In genomic region chr1:110067405-110067804, GRCm38 (mm10) we compare ENCODE assay signal across 17 mouse cellular contexts.
DNase-seq lines count a peak whose midpoint lies in the region; ATAC-seq and TF ChIP-seq lines count a peak whose summit lies in the region.
"Had no signal": no experiment of that assay in that cellular context is flagged by ENCODE, and none has a peak within 500 bp of the region (broad histone marks: within the 10 kb centered on the region; RNA-seq: fewer than 3 reads in every experiment).

No protein-coding gene starts in this region.

- ATAC-seq in forebrain, embryonic 14.5 days: peak; percentile 78
- no peak for ATAC-seq in hindbrain, embryonic 16.5 days
- ATAC-seq: intestine, embryonic 15.5 days had no signal

- DNase-seq in forebrain, embryonic 14.5 days (ENCODE audit: low spot score): peak; percentile 39
- no peak for DNase-seq in forebrain, embryonic 10.5 days (ENCODE audit: extremely low spot score, low spot score)
- DNase-seq in brain, adult 2 months (ENCODE audit: low read depth, low spot score): peak; percentile 78
- DNase-seq in layer of hippocampus, adult 2 months (ENCODE audit: low spot score in 2 of 2): peak; percentile 23
- peak; percentile 3 for DNase-seq in left cerebral cortex, postnatal 14 days (ENCODE audit: low spot score in 2 of 2)
- no peak for DNase-seq in cerebellum, postnatal 36 days
- no peak for DNase-seq in natural killer cell, adult 2 months (ENCODE audit: low spot score in 2 of 2)
- DNase-seq: cerebellum, adult 11 months; gastrocnemius, postnatal 10 days; heart, postnatal 10 days; lung, postnatal 10 days had no signal

- H3K27ac ChIP-seq in forebrain, embryonic 14.5 days (ENCODE audit: low read depth, low read length): no peak overlapping the region
- no peak overlapping the region for H3K27ac ChIP-seq in forebrain, embryonic 10.5 days
- no peak overlapping the region for H3K27ac ChIP-seq in layer of hippocampus, adult 2 months
- H3K27ac ChIP-seq in hindbrain, embryonic 16.5 days (ENCODE audit: low read depth, low read length): no peak overlapping the region
- H3K27ac ChIP-seq: embryonic facial prominence, embryonic 12.5 days; hindbrain, embryonic 13.5 days; intestine, embryonic 15.5 days; neural tube, embryonic 13.5 days had no signal

- H3K4me1 ChIP-seq in forebrain, embryonic 14.5 days (ENCODE audit: control insufficient read depth, insufficient read depth, low read length): no peaks in the 10 kb centered on the region
- no peaks in the 10 kb centered on the region for H3K4me1 ChIP-seq in forebrain, embryonic 10.5 days
- no peaks in the 10 kb centered on the region for H3K4me1 ChIP-seq in hindbrain, embryonic 16.5 days (ENCODE audit: control insufficient read depth, insufficient read depth, low read depth, low read length)
- H3K4me1 ChIP-seq: embryonic facial prominence, embryonic 12.5 days; hindbrain, embryonic 13.5 days; intestine, embryonic 15.5 days; megakaryocyte, embryonic 14.5 days; neural tube, embryonic 13.5 days had no signal

- intact Hi-C loops in left cerebral cortex, postnatal 14 days (cut with DNase I): no loop called here

- H3K27me3 ChIP-seq in forebrain, embryonic 14.5 days (replicated peaks; ENCODE audit: control insufficient read depth, insufficient read depth, low read length): no peaks in the 10 kb centered on the region
- no peaks in the 10 kb centered on the region for H3K27me3 ChIP-seq in forebrain, embryonic 10.5 days (ENCODE audit: poor library complexity, severe bottlenecking)
- no peaks in the 10 kb centered on the region for H3K27me3 ChIP-seq in hindbrain, embryonic 16.5 days (replicated peaks; ENCODE audit: control insufficient read depth, insufficient read depth, low read length)
- H3K27me3 ChIP-seq: embryonic facial prominence, embryonic 12.5 days; hindbrain, embryonic 13.5 days; intestine, embryonic 15.5 days; megakaryocyte, embryonic 14.5 days; neural tube, embryonic 13.5 days had no signal

- no peaks in the 10 kb centered on the region for H3K36me3 ChIP-seq in forebrain, embryonic 14.5 days (ENCODE audit: control insufficient read depth, insufficient read depth, low read length)
- no peaks in the 10 kb centered on the region for H3K36me3 ChIP-seq in forebrain, embryonic 10.5 days (replicated peaks)
- no peaks in the 10 kb centered on the region for H3K36me3 ChIP-seq in hindbrain, embryonic 16.5 days (ENCODE audit: control insufficient read depth, insufficient read depth, low read length)
- H3K36me3 ChIP-seq: embryonic facial prominence, embryonic 12.5 days; hindbrain, embryonic 13.5 days; intestine, embryonic 15.5 days; neural tube, embryonic 13.5 days had no signal

- H3K9me3 ChIP-seq in forebrain, embryonic 14.5 days (replicated peaks; ENCODE audit: control insufficient read depth, low read length): no peaks in the 10 kb centered on the region
- no peaks in the 10 kb centered on the region for H3K9me3 ChIP-seq in forebrain, embryonic 10.5 days
- H3K9me3 ChIP-seq in hindbrain, embryonic 16.5 days (ENCODE audit: control insufficient read depth, low read length): no peaks in the 10 kb centered on the region
- H3K9me3 ChIP-seq: embryonic facial prominence, embryonic 12.5 days; hindbrain, embryonic 13.5 days; intestine, embryonic 15.5 days; megakaryocyte, embryonic 14.5 days; neural tube, embryonic 13.5 days had no signal

- no peak overlapping the region for H3K9ac ChIP-seq in forebrain, embryonic 14.5 days (ENCODE audit: low read length)
- no peak overlapping the region for H3K9ac ChIP-seq in hindbrain, embryonic 16.5 days (ENCODE audit: low read depth, low read length)
- H3K9ac ChIP-seq: embryonic facial prominence, embryonic 12.5 days; hindbrain, embryonic 13.5 days; intestine, embryonic 15.5 days; neural tube, embryonic 13.5 days had no signal

- no peak overlapping the region for H3K4me3 ChIP-seq in forebrain, embryonic 14.5 days (ENCODE audit: low read depth, low read length)
- H3K4me3 ChIP-seq in forebrain, embryonic 10.5 days: no peak overlapping the region
- H3K4me3 ChIP-seq in layer of hippocampus, adult 2 months: no peak overlapping the region
- no peak overlapping the region for H3K4me3 ChIP-seq in hindbrain, embryonic 16.5 days (ENCODE audit: low read length)
- H3K4me3 ChIP-seq: embryonic facial prominence, embryonic 12.5 days; hindbrain, embryonic 13.5 days; intestine, embryonic 15.5 days; megakaryocyte, embryonic 14.5 days; neural tube, embryonic 13.5 days had no signal

- no peak overlapping the region for H3K4me2 ChIP-seq in forebrain, embryonic 14.5 days (ENCODE audit: low read length)
- H3K4me2 ChIP-seq in hindbrain, embryonic 16.5 days (ENCODE audit: low read length): no peak overlapping the region
- H3K4me2 ChIP-seq: embryonic facial prominence, embryonic 12.5 days; hindbrain, embryonic 13.5 days; intestine, embryonic 15.5 days; neural tube, embryonic 13.5 days had no signal

- 79% methylated on average over 1 of the region's 1 CpGs for WGBS in forebrain, embryonic 14.5 days
- 89% methylated on average over 1 of the region's 1 CpGs for WGBS in forebrain, embryonic 10.5 days
- WGBS in hindbrain, embryonic 16.5 days: 89% methylated on average over 1 of the region's 1 CpGs

- no peak for TF ChIP-seq CTCF in layer of hippocampus, adult 2 months (conservative IDR thresholded peaks at IDR 0.05)

Comparison
In these comparisons a context has a peak if more than half of its experiments do, and no peak if none do; other contexts are left out.
1. DNase-seq: peak in forebrain, embryonic 14.5 days (single experiment), brain, adult 2 months (single experiment), layer of hippocampus, adult 2 months (2 of 2) and left cerebral cortex, postnatal 14 days (2 of 2); none in forebrain, embryonic 10.5 days (single experiment), cerebellum, postnatal 36 days (0 of 2) and natural killer cell, adult 2 months (0 of 2).